Comparison of ENCODE assay signal across 19 mouse cellular contexts in the genomic region with DNA sequence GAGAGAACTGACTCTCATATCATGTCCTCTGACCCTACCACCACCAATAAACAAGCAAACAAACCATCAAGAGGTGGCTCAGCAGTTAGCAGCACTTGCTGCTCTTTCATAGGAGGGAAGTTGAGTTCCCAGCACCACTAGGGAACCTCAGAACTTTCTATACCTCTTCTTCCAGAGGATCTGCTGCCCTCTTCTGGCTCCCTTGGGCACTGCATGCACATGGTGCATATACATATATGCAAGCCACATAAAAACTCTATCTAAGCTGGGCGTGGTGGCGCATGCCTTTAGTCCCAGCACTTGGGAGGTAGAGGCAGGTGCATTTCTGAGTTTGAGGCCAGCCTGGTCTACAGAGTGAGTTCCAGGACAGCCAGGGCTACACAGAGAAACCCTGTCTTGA. TPM values are rescaled to one million over a fixed set of nuclear protein-coding genes. Genes with fewer than 3 reads are reported as not detected.
DNase-seq lines count a peak whose midpoint lies in the region; ATAC-seq and TF ChIP-seq lines count a peak whose summit lies in the region.
"Had no signal": no experiment of that assay in that cellular context is flagged by ENCODE, and none has a peak within 500 bp of the region (broad histone marks: within the 10 kb centered on the region; RNA-seq: fewer than 3 reads in every experiment).

No protein-coding gene starts in this region.

- no peak for ATAC-seq in hindbrain, postnatal 0 days
- ATAC-seq in hindbrain, embryonic 13.5 days (ENCODE audit: low FRiP score): no peak
- no peak for ATAC-seq in liver, postnatal 0 days
- ATAC-seq in liver, embryonic 11.5 days (replicated peaks; ENCODE audit: low FRiP score): no peak
- ATAC-seq in frontal cortex, adult (ENCODE audit: low TSS enrichment): no peak

- H3K4me2 ChIP-seq in hindbrain, postnatal 0 days (ENCODE audit: low read depth, low read length): no peak overlapping the region
- H3K4me2 ChIP-seq in hindbrain, embryonic 13.5 days: no peak overlapping the region
- H3K4me2 ChIP-seq in liver, postnatal 0 days (ENCODE audit: low read depth, low read length): no peak overlapping the region
- H3K4me2 ChIP-seq in liver, embryonic 11.5 days: no peak overlapping the region
- H3K4me2 ChIP-seq: heart, embryonic 12.5 days; neural tube, embryonic 13.5 days had no signal

- WGBS in hindbrain, postnatal 0 days: 100% methylated on average over 2 of the region's 2 CpGs
- WGBS in hindbrain, embryonic 13.5 days: 93% methylated on average over 2 of the region's 2 CpGs
- 88% methylated on average over 2 of the region's 2 CpGs for WGBS in liver, postnatal 0 days (ENCODE audit: insufficient replicate concordance)
- 92% methylated on average over 2 of the region's 2 CpGs for WGBS in liver, embryonic 11.5 days

- peaks cover 34% of the 10 kb centered on the region for H3K36me3 ChIP-seq in hindbrain, postnatal 0 days (ENCODE audit: insufficient read depth, low read length)
- H3K36me3 ChIP-seq in hindbrain, embryonic 13.5 days: peaks cover 94% of the 10 kb centered on the region
- H3K36me3 ChIP-seq in liver, postnatal 0 days (replicated peaks; ENCODE audit: insufficient read depth, low read length): no peaks in the 10 kb centered on the region
- H3K36me3 ChIP-seq in liver, embryonic 11.5 days (ENCODE audit: control insufficient read depth, insufficient read depth, low read length): peaks cover 17% of the 10 kb centered on the region
- peaks cover 36% of the 10 kb centered on the region for H3K36me3 ChIP-seq in E14TG2a.4 (ENCODE audit: insufficient read depth, low read length)

- H3K4me1 ChIP-seq in hindbrain, postnatal 0 days (ENCODE audit: insufficient read depth, low read length): no peaks in the 10 kb centered on the region
- no peaks in the 10 kb centered on the region for H3K4me1 ChIP-seq in hindbrain, embryonic 13.5 days (replicated peaks)
- H3K4me1 ChIP-seq in liver, postnatal 0 days (ENCODE audit: insufficient read depth): no peaks in the 10 kb centered on the region
- no peaks in the 10 kb centered on the region for H3K4me1 ChIP-seq in liver, embryonic 11.5 days (replicated peaks; ENCODE audit: control insufficient read depth, insufficient read depth, low read length)
- H3K4me1 ChIP-seq in E14TG2a.4 (replicated peaks; ENCODE audit: low read depth, low read length): peaks cover 13% of the 10 kb centered on the region; the same call in 1 of the 2 replicates
- H3K4me1 ChIP-seq: heart, embryonic 12.5 days; neural tube, embryonic 13.5 days had no signal

- H3K9ac ChIP-seq in hindbrain, postnatal 0 days (replicated peaks; ENCODE audit: low read length): no peak overlapping the region
- H3K9ac ChIP-seq in hindbrain, embryonic 13.5 days: no peak overlapping the region
- H3K9ac ChIP-seq in liver, postnatal 0 days (replicated peaks): no peak overlapping the region
- no peak overlapping the region for H3K9ac ChIP-seq in liver, embryonic 11.5 days (ENCODE audit: low read depth, low read length)
- H3K9ac ChIP-seq: heart, embryonic 12.5 days; neural tube, embryonic 13.5 days had no signal

- no peak overlapping the region for H3K4me3 ChIP-seq in hindbrain, postnatal 0 days (ENCODE audit: low read length)
- no peak overlapping the region for H3K4me3 ChIP-seq in hindbrain, embryonic 13.5 days
- no peak overlapping the region for H3K4me3 ChIP-seq in liver, postnatal 0 days (ENCODE audit: low read depth, low read length)
- no peak overlapping the region for H3K4me3 ChIP-seq in liver, embryonic 11.5 days (ENCODE audit: low read depth, low read length)
- H3K4me3 ChIP-seq in E14TG2a.4 (replicated peaks; ENCODE audit: low read length): no peak overlapping the region
- H3K4me3 ChIP-seq: erythroblast, embryonic 14.5 days; heart, embryonic 12.5 days; limb, embryonic 10.5 days; neural tube, embryonic 13.5 days had no signal

- H3K27ac ChIP-seq in hindbrain, postnatal 0 days: no peak overlapping the region
- no peak overlapping the region for H3K27ac ChIP-seq in hindbrain, embryonic 13.5 days
- H3K27ac ChIP-seq in liver, postnatal 0 days (ENCODE audit: low read depth): no peak overlapping the region
- H3K27ac ChIP-seq in liver, embryonic 11.5 days (ENCODE audit: low read depth, low read length): no peak overlapping the region
- H3K27ac ChIP-seq: limb, embryonic 10.5 days; neural tube, embryonic 13.5 days had no signal

- peak; percentile 37 for TF ChIP-seq CTCF in hindbrain, postnatal 0 days (IDR thresholded peaks at IDR 0.05; ENCODE audit: low read depth)
- TF ChIP-seq CTCF in liver, postnatal 0 days (IDR thresholded peaks at IDR 0.05; ENCODE audit: low read depth): peak; percentile 43
- peak; percentile 64 for TF ChIP-seq CTCF in E14TG2a.4 (conservative IDR thresholded peaks at IDR 0.05; ENCODE audit: low read length)

- DNase-seq in hindbrain, postnatal 0 days (ENCODE audit: low spot score): no peak
- no peak for DNase-seq in liver, postnatal 0 days
- DNase-seq in liver, embryonic 11.5 days (ENCODE audit: low spot score): no peak
- DNase-seq in R1 (ENCODE audit: low read depth, low spot score): peak; percentile 81
- DNase-seq in cerebellum, adult 8-10 months: no peak
- DNase-seq: adrenal gland, postnatal 25 days; gastrocnemius, postnatal 25 days; heart, postnatal 36 days; layer of hippocampus, postnatal 36 days; lung, adult 18-20 months; right cerebral cortex, postnatal 4 days; thymus, postnatal 25 days had no signal

- no peaks in the 10 kb centered on the region for H3K27me3 ChIP-seq in hindbrain, postnatal 0 days (ENCODE audit: insufficient read depth, low read length)
- no peaks in the 10 kb centered on the region for H3K27me3 ChIP-seq in hindbrain, embryonic 13.5 days
- no peaks in the 10 kb centered on the region for H3K27me3 ChIP-seq in liver, postnatal 0 days (ENCODE audit: insufficient read depth, low read length)
- H3K27me3 ChIP-seq in liver, embryonic 11.5 days (replicated peaks; ENCODE audit: control insufficient read depth, insufficient read depth, low read length): no peaks in the 10 kb centered on the region
- no peaks in the 10 kb centered on the region for H3K27me3 ChIP-seq in E14TG2a.4 (ENCODE audit: insufficient read depth, low read length)
- H3K27me3 ChIP-seq: heart, embryonic 12.5 days; neural tube, embryonic 13.5 days had no signal

- H3K9me3 ChIP-seq in hindbrain, postnatal 0 days (ENCODE audit: low read length): no peaks in the 10 kb centered on the region
- peaks cover 5% of the 10 kb centered on the region; the same call in 1 of the 2 replicates for H3K9me3 ChIP-seq in hindbrain, embryonic 13.5 days
- H3K9me3 ChIP-seq in liver, postnatal 0 days (ENCODE audit: low read length): peaks cover 4% of the 10 kb centered on the region; the same call in 1 of the 2 replicates
- peaks cover 3% of the 10 kb centered on the region; the same call in 1 of the 2 replicates for H3K9me3 ChIP-seq in liver, embryonic 11.5 days (ENCODE audit: control insufficient read depth, low read length)
- H3K9me3 ChIP-seq in E14TG2a.4 (ENCODE audit: low read length): peaks cover 4% of the 10 kb centered on the region

- TF ChIP-seq EP300 in liver, postnatal 0 days (IDR thresholded peaks at IDR 0.05; ENCODE audit: low read depth): no peak

RNA-seq across cellular contexts. Expression of a gene that starts 59.9 kb away (rescaled TPM):
- 11.2 and 14.3 TPM in 2 replicates for total RNA-seq in hindbrain, postnatal 0 days (2014; rRNA removed)
- polyA plus RNA-seq in hindbrain, postnatal 0 days (2015; fragmentation: Nextera tagmentation; extraction: Ambion mirVana): 7.5 TPM in 2 replicates
- polyA plus RNA-seq in hindbrain, embryonic 13.5 days (2015; fragmentation: Nextera tagmentation; extraction: Ambion mirVana): 11.1 TPM in 2 replicates
- polyA plus RNA-seq in liver, postnatal 0 days (2015; fragmentation: Nextera tagmentation; extraction: Ambion mirVana): 3.2 and 3.5 TPM in 2 replicates
- polyA plus RNA-seq in liver, embryonic 11.5 days (2014; fragmentation: Nextera tagmentation; extraction: Ambion mirVana): 18.0 and 19.7 TPM in 2 replicates
